Mouse (Mus musculus): Measurements from ENCODE around the gene Plppr3.

Gene Plppr3

GRCm38 (mm10) chr10:79853392-79853791 is 21.0 kb downstream of the Plppr3 start:
- DNase-seq (ENCODE audit: low read depth, low spot score): peak; percentile 76

- no peak for DNase-seq (ENCODE audit: low read depth, low spot score)
These were observed 21.6 kb downstream of the Plppr3 start for GRCm38 (mm10) chr10:79852827-79853226.

- DNase-seq (ENCODE audit: low read depth, low spot score): no peak
These were observed 22.2 kb downstream of the Plppr3 start for GRCm38 (mm10) chr10:79852107-79852789.

- DNase-seq (ENCODE audit: low read depth, low spot score): no peak
These were observed 22.8 kb downstream of the Plppr3 start for GRCm38 (mm10) chr10:79851653-79852052.

GRCm38 (mm10) chr10:79849941-79850628 is 24.3 kb downstream of the Plppr3 start:
- no peak for DNase-seq (ENCODE audit: low read depth, low spot score)

- DNase-seq (ENCODE audit: low read depth, low spot score): no peak
These were observed 27.9 kb downstream of the Plppr3 start for GRCm38 (mm10) chr10:79846553-79846952.

- DNase-seq (ENCODE audit: low read depth, low spot score): no peak
These were observed 31.0 kb downstream of the Plppr3 start for GRCm38 (mm10) chr10:79843476-79843875.

GRCm38 (mm10) chr10:79842322-79842721 is 32.1 kb downstream of the Plppr3 start:
- DNase-seq (ENCODE audit: low read depth, low spot score): no peak

- peak; percentile 94 for DNase-seq (ENCODE audit: low read depth, low spot score)
These were observed 33.5 kb downstream of the Plppr3 start for GRCm38 (mm10) chr10:79840644-79841551.

- no peak for DNase-seq (ENCODE audit: low read depth, low spot score)
These were observed 34.3 kb downstream of the Plppr3 start for GRCm38 (mm10) chr10:79840091-79840490.

- DNase-seq (ENCODE audit: low read depth, low spot score): no peak
These were observed 36.3 kb downstream of the Plppr3 start for GRCm38 (mm10) chr10:79838151-79838550.

- no peak for DNase-seq (ENCODE audit: low read depth, low spot score)
These were observed 37.5 kb downstream of the Plppr3 start for GRCm38 (mm10) chr10:79836918-79837317.

GRCm38 (mm10) chr10:79834769-79835398 is 39.5 kb downstream of the Plppr3 start:
- peak; percentile 86 for DNase-seq (ENCODE audit: low read depth, low spot score)

GRCm38 (mm10) chr10:79832786-79833181 is 41.6 kb downstream of the Plppr3 start:
- DNase-seq (ENCODE audit: low read depth, low spot score): no peak

GRCm38 (mm10) chr10:79832026-79832785 is 42.2 kb downstream of the Plppr3 start:
- DNase-seq (ENCODE audit: low read depth, low spot score): no peak

GRCm38 (mm10) chr10:79831583-79831982 is 42.9 kb downstream of the Plppr3 start:
- no peak for DNase-seq (ENCODE audit: low read depth, low spot score)

GRCm38 (mm10) chr10:79824413-79824812 is 50.0 kb downstream of the Plppr3 start:
- DNase-seq (ENCODE audit: low read depth, low spot score): no peak

- DNase-seq (ENCODE audit: low read depth, low spot score): no peak
These were observed 51.4 kb downstream of the Plppr3 start for GRCm38 (mm10) chr10:79823011-79823410.

GRCm38 (mm10) chr10:79822372-79822771 is 52.1 kb downstream of the Plppr3 start:
- DNase-seq (ENCODE audit: low read depth, low spot score): no peak

- no peak for DNase-seq (ENCODE audit: low read depth, low spot score)
These were observed 52.7 kb downstream of the Plppr3 start for GRCm38 (mm10) chr10:79821731-79822130.

GRCm38 (mm10) chr10:79820782-79821181 is 53.7 kb downstream of the Plppr3 start, which contains the start of gene Misp:
Gene Misp (plus strand): TSS chr10:79820989.
- no peak for DNase-seq (ENCODE audit: low read depth, low spot score)

Data from brain, adult 2 months (tissue).